Mouse (Mus musculus): ENCODE results near the gene Plekhm1. TPM values are rescaled to one million over a fixed set of nuclear protein-coding genes. Genes with fewer than 3 reads are reported as not detected.

Gene Plekhm1
- total RNA-seq, 2 experiments from 2014 or later = 12.3 to 13.7 TPM

GRCm38 (mm10) chr11:103406551-103406950, 5.9 kb downstream of the Plekhm1 start:
- TF ChIP-seq CTCF (IDR thresholded peaks at IDR 0.05) = no peak
- no peak overlapping the region for H3K27ac ChIP-seq
- intact Hi-C loops (cut with DNase I) = no loop called here
- no peak overlapping the region for H3K4me3 ChIP-seq
- DNase-seq = peak; percentile 43

- Histone ChIP-seq H3K4me3 (no peak overlapping the region), H3K27ac (no peak overlapping the region)
- DNase-seq = no peak
- TF ChIP-seq CTCF (IDR thresholded peaks at IDR 0.05) = no peak
- intact Hi-C loops (cut with DNase I) = no loop called here
These were observed 6.7 kb downstream of the Plekhm1 start for GRCm38 (mm10) chr11:103405814-103406213.

GRCm38 (mm10) chr11:103404618-103405017, 7.9 kb downstream of the Plekhm1 start:
- Histone ChIP-seq H3K27ac (no peak overlapping the region), H3K4me3 (no peak overlapping the region)
- intact Hi-C loops (cut with DNase I) = no loop called here
- TF ChIP-seq CTCF (IDR thresholded peaks at IDR 0.05) = no peak
- no peak for DNase-seq

- no peak overlapping the region for H3K27ac ChIP-seq
- intact Hi-C loops (cut with DNase I) = no loop called here
These were observed 8.7 kb downstream of the Plekhm1 start for GRCm38 (mm10) chr11:103403776-103404175.

GRCm38 (mm10) chr11:103402738-103403137, 9.7 kb downstream of the Plekhm1 start:
- H3K27ac ChIP-seq = no peak overlapping the region
- no peak for DNase-seq
- no peak overlapping the region for H3K4me3 ChIP-seq
- no peak for TF ChIP-seq CTCF (IDR thresholded peaks at IDR 0.05)
- intact Hi-C loops (cut with DNase I) = no loop called here

More at GRCm38 (mm10) chr11:103403776-103404175, 8.7 kb downstream of the Plekhm1 start:
- no peak for DNase-seq
- H3K4me3 ChIP-seq = no peak overlapping the region
- no peak for TF ChIP-seq CTCF (IDR thresholded peaks at IDR 0.05)

- intact Hi-C loops (cut with DNase I) = no loop called here
- DNase-seq = peak; percentile 62
- no peak overlapping the region for H3K4me3 ChIP-seq
- peak; percentile 73 for TF ChIP-seq CTCF (IDR thresholded peaks at IDR 0.05)
- H3K27ac ChIP-seq = no peak overlapping the region
These were observed 10.3 kb downstream of the Plekhm1 start for GRCm38 (mm10) chr11:103402198-103402597.

GRCm38 (mm10) chr11:103399986-103400385, 12.5 kb downstream of the Plekhm1 start:
- no peak for TF ChIP-seq CTCF (IDR thresholded peaks at IDR 0.05)
- Histone ChIP-seq H3K4me3 (no peak overlapping the region), H3K27ac (no peak overlapping the region)
- no peak for DNase-seq
- intact Hi-C loops (cut with DNase I) = loop anchor here (1.0 kb wide), 1 partner anchor 41 kb away; no protein-coding TSS in a partner anchor

GRCm38 (mm10) chr11:103399050-103399449, 13.4 kb downstream of the Plekhm1 start:
- no peak overlapping the region for H3K4me3 ChIP-seq
- DNase-seq = no peak
- no peak overlapping the region for H3K27ac ChIP-seq
- peak; percentile 55 for TF ChIP-seq CTCF (IDR thresholded peaks at IDR 0.05)
- intact Hi-C loops (cut with DNase I) = loop anchor here (1.0 kb wide), 1 partner anchor 40 kb away; no protein-coding TSS in a partner anchor

- no peak overlapping the region; the same call in 1 of the 2 replicates for H3K4me3 ChIP-seq
- no peak for TF ChIP-seq CTCF (IDR thresholded peaks at IDR 0.05)
- intact Hi-C loops (cut with DNase I) = no loop called here
- DNase-seq = peak; percentile 41
- peak overlapping the region; percentile 70 for H3K27ac ChIP-seq
These were observed 15.8 kb downstream of the Plekhm1 start for GRCm38 (mm10) chr11:103396682-103397081.

GRCm38 (mm10) chr11:103396236-103396635, 16.3 kb downstream of the Plekhm1 start:
- intact Hi-C loops (cut with DNase I) = no loop called here
- H3K4me3 ChIP-seq = no peak overlapping the region
- peak overlapping the region; percentile 70 for H3K27ac ChIP-seq
- peak; percentile 54 for DNase-seq
- no peak for TF ChIP-seq CTCF (IDR thresholded peaks at IDR 0.05)

- no peak overlapping the region for H3K27ac ChIP-seq
- no peak for TF ChIP-seq CTCF (IDR thresholded peaks at IDR 0.05)
- intact Hi-C loops (cut with DNase I) = no loop called here
- no peak overlapping the region for H3K4me3 ChIP-seq
- no peak for DNase-seq
These were observed 17.9 kb downstream of the Plekhm1 start for GRCm38 (mm10) chr11:103394604-103395003.

- no peak for DNase-seq
- no peak for TF ChIP-seq CTCF (IDR thresholded peaks at IDR 0.05)
- no peak overlapping the region for H3K4me3 ChIP-seq
- intact Hi-C loops (cut with DNase I) = no loop called here
- no peak overlapping the region for H3K27ac ChIP-seq
These were observed 18.5 kb downstream of the Plekhm1 start for GRCm38 (mm10) chr11:103394025-103394424.

GRCm38 (mm10) chr11:103387870-103388526, 24.5 kb downstream of the Plekhm1 start:
- Histone ChIP-seq H3K27ac (no peak overlapping the region), H3K4me3 (no peak overlapping the region)
- intact Hi-C loops (cut with DNase I) = no loop called here
- TF ChIP-seq CTCF (IDR thresholded peaks at IDR 0.05) = no peak
- no peak for DNase-seq

GRCm38 (mm10) chr11:103386827-103387226, 25.7 kb downstream of the Plekhm1 start:
- intact Hi-C loops (cut with DNase I) = no loop called here
- no peak for TF ChIP-seq CTCF (IDR thresholded peaks at IDR 0.05)
- no peak overlapping the region for H3K4me3 ChIP-seq
- DNase-seq = no peak
- H3K27ac ChIP-seq = no peak overlapping the region
